Mouse (Mus musculus) E14TG2a.4 (cell line): ENCODE results near the gene Natd1.

ENCODE experiments used
- H3K27me3 ChIP-seq: 2 replicates; pipeline ENCODE4 v1.6.1; 2014; ENCODE audit warnings: low read length, control low read depth; ENCODE audit not compliant: insufficient read depth
- H3K36me3 ChIP-seq: 2 replicates; pipeline ENCODE4 v1.6.1; 2014; ENCODE audit warnings: low read length, control low read depth; ENCODE audit not compliant: insufficient read depth
- H3K4me1 ChIP-seq: replicated peaks from 2 replicates; pipeline ENCODE4 v1.6.1; 2014; ENCODE audit warnings: low read depth, low read length, control low read depth
- H3K4me3 ChIP-seq: replicated peaks from 2 replicates; pipeline ENCODE4 v1.5.1; 2014; ENCODE audit warnings: mild to moderate bottlenecking, low read length
- H3K9me3 ChIP-seq: 2 replicates; pipeline ENCODE4 v1.6.1; 2014; ENCODE audit warnings: low read length, control low read depth
- CTCF ChIP-seq: conservative IDR thresholded peaks from 2 replicates; pipeline ENCODE4 v1.5.1; 2014; ENCODE audit warnings: low read length
- NANOG ChIP-seq: IDR thresholded peaks from 2 replicates; pipeline ENCODE4 v1.6.1; 2014; ENCODE audit warnings: borderline replicate concordance, low read length, mixed read lengths
- POU5F1 ChIP-seq: IDR thresholded peaks from 2 replicates; pipeline ENCODE4 v1.6.1; 2014; ENCODE audit warnings: low read length, borderline replicate concordance

Natd1 gene

GRCm38 (mm10) chr11:60935326-60935974 lies 20.9 kb upstream of the Natd1 start:
- Histone ChIP-seq H3K4me3 (no peak overlapping the region), H3K9me3 (no peaks in the 10 kb centered on the region), H3K4me1 (peaks cover 83% of the 10 kb centered on the region), H3K36me3 (peaks cover 69% of the 10 kb centered on the region), H3K27me3 (no peaks in the 10 kb centered on the region)
- TF ChIP-seq NANOG (no peak), CTCF (no peak), POU5F1 (no peak)

- Histone ChIP-seq H3K36me3 (peaks cover 66% of the 10 kb centered on the region), H3K27me3 (no peaks in the 10 kb centered on the region), H3K9me3 (no peaks in the 10 kb centered on the region), H3K4me1 (peaks cover 84% of the 10 kb centered on the region), H3K4me3 (no peak overlapping the region)
- no peak for TF ChIP-seq NANOG
- no peak for TF ChIP-seq POU5F1
- no peak for TF ChIP-seq CTCF
These were observed 20.2 kb upstream of the Natd1 start for GRCm38 (mm10) chr11:60934795-60935194.

- Histone ChIP-seq H3K9me3 (no peaks in the 10 kb centered on the region), H3K4me1 (peaks cover 85% of the 10 kb centered on the region), H3K27me3 (no peaks in the 10 kb centered on the region), H3K36me3 (peaks cover 67% of the 10 kb centered on the region), H3K4me3 (peak overlapping the region; percentile 97)
- no peak for TF ChIP-seq CTCF
- TF ChIP-seq NANOG, result no peak
- TF ChIP-seq POU5F1, result no peak
These were observed 18.8 kb upstream of the Natd1 start for GRCm38 (mm10) chr11:60933178-60933930.

GRCm38 (mm10) chr11:60932503-60933020 lies 18.0 kb upstream of the Natd1 start:
- TF ChIP-seq CTCF (no peak), POU5F1 (no peak), NANOG (no peak)
- H3K36me3 ChIP-seq, result peaks cover 63% of the 10 kb centered on the region
- peaks cover 84% of the 10 kb centered on the region for H3K4me1 ChIP-seq
- H3K27me3 ChIP-seq, result no peaks in the 10 kb centered on the region
- no peaks in the 10 kb centered on the region for H3K9me3 ChIP-seq
- peak overlapping the region; percentile 97 for H3K4me3 ChIP-seq

GRCm38 (mm10) chr11:60931869-60932481 lies 17.4 kb upstream of the Natd1 start, which contains the start of gene Map2k3:
TSS of gene Map2k3 (plus strand) at chr11:60932033.
- Histone ChIP-seq H3K27me3 (no peaks in the 10 kb centered on the region), H3K9me3 (no peaks in the 10 kb centered on the region), H3K4me3 (peak within 1 kb of the TSS; percentile 97), H3K4me1 (peaks cover 84% of the 10 kb centered on the region), H3K36me3 (peaks cover 57% of the 10 kb centered on the region)
- TF ChIP-seq CTCF (no peak), NANOG (no peak), POU5F1 (no peak)

- peaks cover 84% of the 10 kb centered on the region for H3K4me1 ChIP-seq
- no peaks in the 10 kb centered on the region for H3K9me3 ChIP-seq
- H3K4me3 ChIP-seq, result peak overlapping the region; percentile 97
- no peak for TF ChIP-seq CTCF
- TF ChIP-seq POU5F1, result no peak
- H3K27me3 ChIP-seq, result no peaks in the 10 kb centered on the region
- H3K36me3 ChIP-seq, result peaks cover 51% of the 10 kb centered on the region
These were observed 16.8 kb upstream of the Natd1 start for GRCm38 (mm10) chr11:60931282-60931868.

- Histone ChIP-seq H3K9me3 (no peaks in the 10 kb centered on the region), H3K4me1 (peaks cover 85% of the 10 kb centered on the region), H3K27me3 (no peaks in the 10 kb centered on the region), H3K4me3 (peak overlapping the region; percentile 97), H3K36me3 (peaks cover 49% of the 10 kb centered on the region)
- TF ChIP-seq NANOG, result no peak
These were observed 16.3 kb upstream of the Natd1 start for GRCm38 (mm10) chr11:60930724-60931281.

GRCm38 (mm10) chr11:60927264-60927663 lies 12.7 kb upstream of the Natd1 start:
- H3K9me3 ChIP-seq, result no peaks in the 10 kb centered on the region
- H3K4me1 ChIP-seq, result peaks cover 83% of the 10 kb centered on the region
- peak overlapping the region; percentile 60 for H3K4me3 ChIP-seq
- TF ChIP-seq NANOG, result no peak
- TF ChIP-seq CTCF, result peak; percentile 71
- H3K36me3 ChIP-seq, result peaks cover 29% of the 10 kb centered on the region
- no peaks in the 10 kb centered on the region for H3K27me3 ChIP-seq
